11 mouse cellular contexts compared by ENCODE assay signal in the genomic region with DNA sequence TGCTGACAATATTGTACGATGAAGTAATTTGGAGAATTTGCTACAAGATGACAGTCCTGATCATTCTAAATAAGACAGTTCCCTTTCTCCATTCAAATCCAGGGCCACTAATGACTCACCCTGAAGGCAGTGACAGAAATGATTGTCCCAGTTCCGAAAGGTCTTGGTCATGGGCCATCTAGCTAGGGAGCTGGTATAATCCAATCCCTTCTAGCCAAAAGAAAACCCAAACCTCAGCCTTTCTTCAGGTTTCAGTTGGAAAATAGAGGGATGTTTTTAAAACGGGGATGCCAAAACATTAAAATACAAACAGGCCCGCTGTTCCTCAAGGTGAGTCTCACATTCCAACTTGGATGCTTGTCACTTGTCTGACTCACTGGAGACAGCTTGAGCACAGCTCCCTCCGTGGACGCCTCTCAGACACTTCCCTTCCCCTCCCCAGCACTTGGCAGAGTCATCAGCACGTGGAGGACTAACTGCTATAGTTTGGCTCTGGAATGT. TPM values are rescaled to one million over a fixed set of nuclear protein-coding genes. Genes with fewer than 3 reads are reported as not detected.
DNase-seq lines count a peak whose midpoint lies in the region; ATAC-seq lines count a peak whose summit lies in the region.
"Had no signal": no experiment of that assay in that cellular context is flagged by ENCODE, and none has a peak within 500 bp of the region (broad histone marks: within the 10 kb centered on the region; RNA-seq: fewer than 3 reads in every experiment).

No protein-coding gene starts in this region.

- no peaks in the 10 kb centered on the region for H3K36me3 ChIP-seq in intestine, embryonic 15.5 days
- H3K36me3 ChIP-seq: liver, embryonic 12.5 days had no signal

- no peak overlapping the region for H3K27ac ChIP-seq in intestine, embryonic 15.5 days
- H3K27ac ChIP-seq: heart, adult 2 months; liver, embryonic 12.5 days had no signal

- no peak for ATAC-seq in intestine, embryonic 15.5 days
- ATAC-seq: liver, embryonic 12.5 days had no signal

- no peak overlapping the region for H3K9ac ChIP-seq in intestine, embryonic 15.5 days
- H3K9ac ChIP-seq: liver, embryonic 12.5 days had no signal

- no peaks in the 10 kb centered on the region for H3K27me3 ChIP-seq in intestine, embryonic 15.5 days (replicated peaks)

- H3K4me2 ChIP-seq in intestine, embryonic 15.5 days (replicated peaks) = no peak overlapping the region
- H3K4me2 ChIP-seq: liver, embryonic 12.5 days had no signal

- H3K4me3 ChIP-seq in intestine, embryonic 15.5 days (replicated peaks) = no peak overlapping the region
- H3K4me3 ChIP-seq: heart, adult 2 months; liver, embryonic 12.5 days had no signal

- no peaks in the 10 kb centered on the region for H3K9me3 ChIP-seq in intestine, embryonic 15.5 days
- H3K9me3 ChIP-seq: liver, embryonic 12.5 days had no signal

- peak; percentile 86 for DNase-seq in right cerebral cortex, adult 18-20 months
- DNase-seq in right cerebral cortex, postnatal 4 days = no peak
- peak; percentile 70 for DNase-seq in cerebellum, adult 8-10 months
- DNase-seq in layer of hippocampus, adult 9-10 months (ENCODE audit: low spot score) = peak; percentile 18
- peak; percentile 77 for DNase-seq in telencephalon, adult 2 months (ENCODE audit: low read depth, low spot score)
- DNase-seq in embryo, embryonic 9.5 days (ENCODE audit: extremely low spot score) = no peak
- DNase-seq in neural tube, embryonic 10.5 days (ENCODE audit: extremely low spot score, low spot score) = no peak
- DNase-seq: heart, adult 2 months; kidney, postnatal 4 days had no signal

- 75% methylated on average over 7 of the region's 7 CpGs for WGBS in intestine, embryonic 15.5 days

- H3K4me1 ChIP-seq in intestine, embryonic 15.5 days (replicated peaks) = peaks cover 6% of the 10 kb centered on the region

RNA-seq across cellular contexts. Expression of gene Stum, which starts 24.0 kb away (rescaled TPM):
- polyA plus RNA-seq in intestine, embryonic 15.5 days (2015; fragmentation: Nextera tagmentation; extraction: Ambion mirVana) = 1.4 and 1.6 TPM in 2 replicates

Comparison
In these comparisons a context has a peak if more than half of its experiments do, and no peak if none do; other contexts are left out.
1. DNase-seq: peak in right cerebral cortex, adult 18-20 months (single experiment), cerebellum, adult 8-10 months (single experiment), layer of hippocampus, adult 9-10 months (single experiment) and telencephalon, adult 2 months (single experiment); none in right cerebral cortex, postnatal 4 days (single experiment), embryo, embryonic 9.5 days (single experiment) and neural tube, embryonic 10.5 days (single experiment).